Mouse (Mus musculus) E14TG2a.4 (cell line): ENCODE measurements around the gene Acap1.

Source experiments
- CTCF ChIP-seq: conservative IDR thresholded peaks from 2 replicates; pipeline ENCODE4 v1.5.1; 2014; ENCODE audit warnings: low read length
- NANOG ChIP-seq: IDR thresholded peaks from 2 replicates; pipeline ENCODE4 v1.6.1; 2014; ENCODE audit warnings: borderline replicate concordance, low read length, mixed read lengths
- POU5F1 ChIP-seq: IDR thresholded peaks from 2 replicates; pipeline ENCODE4 v1.6.1; 2014; ENCODE audit warnings: low read length, borderline replicate concordance

GRCm38 (mm10) chr11:69880506-69880852 is 14.9 kb downstream of the Acap1 start:
- TF ChIP-seq CTCF, result peak; percentile 63
- TF ChIP-seq POU5F1, result no peak
- no peak for TF ChIP-seq NANOG
